ENCODE assay signal across 19 mouse cellular contexts in the genomic region with DNA sequence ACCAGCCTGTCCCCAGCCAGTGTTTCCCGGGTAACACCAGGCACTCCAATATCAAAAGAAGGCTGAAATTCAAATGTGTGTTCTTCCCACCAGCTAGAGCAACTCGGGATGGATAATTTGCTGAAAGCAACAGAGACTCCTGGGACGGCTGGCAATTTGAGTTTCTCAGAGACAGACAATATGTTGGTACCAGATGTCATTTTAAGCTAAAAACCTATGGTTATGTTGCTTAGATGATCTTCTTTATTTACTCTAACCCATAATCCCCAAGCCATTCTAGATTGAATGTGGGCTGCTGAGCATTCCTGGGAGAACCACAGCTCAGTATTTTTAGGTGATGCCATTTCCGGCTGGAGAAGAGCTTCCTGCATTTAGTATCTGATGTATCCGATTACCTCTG. TPM values are rescaled to one million over a fixed set of nuclear protein-coding genes. Genes with fewer than 3 reads are reported as not detected.
DNase-seq lines count a peak whose midpoint lies in the region; ATAC-seq and TF ChIP-seq lines count a peak whose summit lies in the region.
"Had no signal": no experiment of that assay in that cellular context is flagged by ENCODE, and none has a peak within 500 bp of the region (broad histone marks: within the 10 kb centered on the region; RNA-seq: fewer than 3 reads in every experiment).

No protein-coding gene starts in this region.

- DNase-seq in forebrain, embryonic 10.5 days (ENCODE audit: extremely low spot score, low spot score): no peak
- DNase-seq in layer of hippocampus, adult 9-10 months (ENCODE audit: low spot score): peak; percentile 16
- no peak for DNase-seq in layer of hippocampus, postnatal 25 days (ENCODE audit: extremely low spot score in 1 of 2, low spot score in 1 of 2)
- DNase-seq: adrenal gland, postnatal 14 days; cerebellum, postnatal 10 days; gastrocnemius, postnatal 14 days; heart, adult 11 months; kidney, adult 11 months; kidney, postnatal 36 days; lung, postnatal 4 days; spleen, adult 18-20 months had no signal

- no peak for TF ChIP-seq POLR2A in olfactory bulb, adult 2 months (IDR thresholded peaks at IDR 0.05; ENCODE audit: insufficient read depth, low read depth, low read length)

- H3K27me3 ChIP-seq in forebrain, embryonic 13.5 days: no peaks in the 10 kb centered on the region
- no peaks in the 10 kb centered on the region for H3K27me3 ChIP-seq in forebrain, embryonic 10.5 days (ENCODE audit: poor library complexity, severe bottlenecking)
- no peaks in the 10 kb centered on the region for H3K27me3 ChIP-seq in neural tube, embryonic 13.5 days
- H3K27me3 ChIP-seq in neural tube, embryonic 15.5 days (replicated peaks): no peaks in the 10 kb centered on the region
- H3K27me3 ChIP-seq: kidney, embryonic 15.5 days had no signal

- peaks cover 23% of the 10 kb centered on the region for H3K4me1 ChIP-seq in forebrain, embryonic 13.5 days
- H3K4me1 ChIP-seq in forebrain, embryonic 10.5 days: peaks cover 17% of the 10 kb centered on the region
- peaks cover 36% of the 10 kb centered on the region for H3K4me1 ChIP-seq in neural tube, embryonic 13.5 days (replicated peaks)
- H3K4me1 ChIP-seq in neural tube, embryonic 15.5 days: peaks cover 20% of the 10 kb centered on the region
- peaks cover 33% of the 10 kb centered on the region for H3K4me1 ChIP-seq in olfactory bulb, adult 2 months (ENCODE audit: control insufficient read depth, insufficient read depth, low read length)
- H3K4me1 ChIP-seq: kidney, embryonic 15.5 days had no signal

- H3K27ac ChIP-seq in forebrain, embryonic 13.5 days: 0 out of 2 replicates have a peak overlapping the region, but pooled peaks have one; percentile 8
- no peak overlapping the region for H3K27ac ChIP-seq in forebrain, embryonic 10.5 days
- peak overlapping the region; percentile 46; the same call in 1 of the 2 replicates for H3K27ac ChIP-seq in neural tube, embryonic 13.5 days (replicated peaks)
- no peak overlapping the region for H3K27ac ChIP-seq in neural tube, embryonic 15.5 days (replicated peaks)
- H3K27ac ChIP-seq in olfactory bulb, adult 2 months (ENCODE audit: insufficient read depth, low read depth, low read length): 0 out of 2 replicates have a peak overlapping the region, but pooled peaks have one; percentile 43
- H3K27ac ChIP-seq: kidney, embryonic 15.5 days had no signal

- no peak for ATAC-seq in forebrain, embryonic 13.5 days
- no peak for ATAC-seq in neural tube, embryonic 13.5 days (ENCODE audit: low read depth)
- no peak for ATAC-seq in neural tube, embryonic 15.5 days (ENCODE audit: low FRiP score)
- ATAC-seq: CD4-positive, CD25-positive, alpha-beta regulatory T cell, adult 4 months; forebrain, embryonic 14.5 days had no signal

- H3K9ac ChIP-seq in forebrain, embryonic 13.5 days: no peak overlapping the region
- H3K9ac ChIP-seq in neural tube, embryonic 13.5 days: no peak overlapping the region
- H3K9ac ChIP-seq in neural tube, embryonic 15.5 days (replicated peaks): no peak overlapping the region
- H3K9ac ChIP-seq: kidney, embryonic 15.5 days had no signal

- no peaks in the 10 kb centered on the region for H3K36me3 ChIP-seq in forebrain, embryonic 13.5 days (ENCODE audit: poor library complexity, severe bottlenecking)
- H3K36me3 ChIP-seq in forebrain, embryonic 10.5 days (replicated peaks): no peaks in the 10 kb centered on the region
- no peaks in the 10 kb centered on the region for H3K36me3 ChIP-seq in neural tube, embryonic 13.5 days
- no peaks in the 10 kb centered on the region for H3K36me3 ChIP-seq in neural tube, embryonic 15.5 days
- H3K36me3 ChIP-seq: kidney, embryonic 15.5 days had no signal

- no peak overlapping the region for H3K4me3 ChIP-seq in forebrain, embryonic 13.5 days
- no peak overlapping the region for H3K4me3 ChIP-seq in forebrain, embryonic 10.5 days
- H3K4me3 ChIP-seq in neural tube, embryonic 13.5 days: no peak overlapping the region
- no peak overlapping the region for H3K4me3 ChIP-seq in neural tube, embryonic 15.5 days (replicated peaks)
- no peak overlapping the region for H3K4me3 ChIP-seq in olfactory bulb, adult 2 months (ENCODE audit: insufficient read depth, low read depth, low read length)
- H3K4me3 ChIP-seq: kidney, embryonic 15.5 days had no signal

- no peaks in the 10 kb centered on the region for H3K9me3 ChIP-seq in forebrain, embryonic 13.5 days (replicated peaks)
- no peaks in the 10 kb centered on the region for H3K9me3 ChIP-seq in forebrain, embryonic 10.5 days
- H3K9me3 ChIP-seq in neural tube, embryonic 13.5 days: no peaks in the 10 kb centered on the region
- H3K9me3 ChIP-seq in neural tube, embryonic 15.5 days (replicated peaks): no peaks in the 10 kb centered on the region
- H3K9me3 ChIP-seq: kidney, embryonic 15.5 days had no signal

- TF ChIP-seq CTCF in olfactory bulb, adult 2 months (IDR thresholded peaks at IDR 0.05; ENCODE audit: insufficient read depth, low read depth, low read length): no peak

- H3K4me2 ChIP-seq in forebrain, embryonic 13.5 days: no peak overlapping the region
- H3K4me2 ChIP-seq in neural tube, embryonic 13.5 days: no peak overlapping the region
- H3K4me2 ChIP-seq in neural tube, embryonic 15.5 days: no peak overlapping the region
- H3K4me2 ChIP-seq: heart, embryonic 11.5 days; kidney, embryonic 15.5 days had no signal

- WGBS in forebrain, embryonic 13.5 days: 59% methylated on average over 5 of the region's 5 CpGs
- WGBS in forebrain, embryonic 10.5 days: 81% methylated on average over 5 of the region's 5 CpGs
- WGBS in neural tube, embryonic 13.5 days: 59% methylated on average over 5 of the region's 5 CpGs
- 46% methylated on average over 5 of the region's 5 CpGs for WGBS in neural tube, embryonic 15.5 days
- 22% methylated on average over 5 of the region's 5 CpGs for WGBS in olfactory bulb, adult 2 months

RNA-seq across cellular contexts. Expression of a gene that starts 56.3 kb away (rescaled TPM):
- 3.9 and 4.7 TPM in 2 replicates for polyA plus RNA-seq in forebrain, embryonic 13.5 days (2015; fragmentation: Nextera tagmentation; extraction: Ambion mirVana)
- 0.53 and 0.62 TPM in 2 replicates for polyA plus RNA-seq in forebrain, embryonic 10.5 days (2016; fragmentation: Nextera tagmentation; extraction: Ambion mirVana)
- total RNA-seq in layer of hippocampus, postnatal 25 days (2021): 10 to 100 TPM; 24.6 to 27.9 TPM
- polyA plus RNA-seq in neural tube, embryonic 13.5 days (2015; fragmentation: Nextera tagmentation; extraction: Ambion mirVana): 10.9 and 13.9 TPM in 2 replicates
- polyA plus RNA-seq in neural tube, embryonic 15.5 days (2015; fragmentation: Nextera tagmentation; extraction: Ambion mirVana): 8.7 and 9.3 TPM in 2 replicates
- not detected in 2 replicates for polyA plus RNA-seq in olfactory bulb, adult 2 months (2012; ENCODE audit: insufficient read depth, insufficient read length, low replicate concordance, missing spikeins)

Comparison
In these comparisons a context has a peak if more than half of its experiments do, and no peak if none do; other contexts are left out.
1. H3K27ac ChIP-seq: peak in forebrain, embryonic 13.5 days (single experiment), neural tube, embryonic 13.5 days (single experiment) and olfactory bulb, adult 2 months (single experiment); none in forebrain, embryonic 10.5 days (single experiment) and neural tube, embryonic 15.5 days (single experiment).